Mouse (Mus musculus): ENCODE results near the gene Ktn1. TPM values are rescaled to one million over a fixed set of nuclear protein-coding genes. Genes with fewer than 3 reads are reported as not detected.

Gene Ktn1
- polyA plus RNA-seq, 1 experiment = 78.3 TPM

GRCm38 (mm10) chr14:47717916-47718606 lies 69.8 kb downstream of the Ktn1 start:
- TF ChIP-seq CTCF (IDR thresholded peaks at IDR 0.05; ENCODE audit: borderline replicate concordance, insufficient read depth, low read length) = no peak
- TF ChIP-seq POLR2A (IDR thresholded peaks at IDR 0.05; ENCODE audit: low read depth, low read length) = no peak
- Histone ChIP-seq H3K4me3 (ENCODE audit: insufficient read depth, low read length) (no peak overlapping the region), H3K4me1 (ENCODE audit: control insufficient read depth, insufficient read depth, low read length) (no peaks in the 10 kb centered on the region)

GRCm38 (mm10) chr14:47720023-47720422 lies 71.8 kb downstream of the Ktn1 start:
- H3K27ac ChIP-seq (ENCODE audit: insufficient read depth, low read length) = no peak overlapping the region
- no peak overlapping the region for H3K4me3 ChIP-seq (ENCODE audit: insufficient read depth, low read length)
- TF ChIP-seq CTCF (IDR thresholded peaks at IDR 0.05; ENCODE audit: borderline replicate concordance, insufficient read depth, low read length) = no peak
- no peaks in the 10 kb centered on the region for H3K4me1 ChIP-seq (ENCODE audit: control insufficient read depth, insufficient read depth, low read length)

More at GRCm38 (mm10) chr14:47717916-47718606, 69.8 kb downstream of the Ktn1 start:
- no peak overlapping the region for H3K27ac ChIP-seq (ENCODE audit: insufficient read depth, low read length)

GRCm38 (mm10) chr14:47723035-47723434 lies 74.8 kb downstream of the Ktn1 start:
- no peak overlapping the region for H3K4me3 ChIP-seq (ENCODE audit: insufficient read depth, low read length)
- H3K27ac ChIP-seq (ENCODE audit: insufficient read depth, low read length) = no peak overlapping the region
- no peak for TF ChIP-seq POLR2A (IDR thresholded peaks at IDR 0.05; ENCODE audit: low read depth, low read length)
- TF ChIP-seq CTCF (IDR thresholded peaks at IDR 0.05; ENCODE audit: borderline replicate concordance, insufficient read depth, low read length) = no peak
- H3K4me1 ChIP-seq (ENCODE audit: control insufficient read depth, insufficient read depth, low read length) = no peaks in the 10 kb centered on the region

GRCm38 (mm10) chr14:47728594-47728993 lies 80.3 kb downstream of the Ktn1 start:
- H3K27ac ChIP-seq (ENCODE audit: insufficient read depth, low read length) = no peak overlapping the region
- H3K4me1 ChIP-seq (ENCODE audit: control insufficient read depth, insufficient read depth, low read length) = no peaks in the 10 kb centered on the region
- TF ChIP-seq CTCF (IDR thresholded peaks at IDR 0.05; ENCODE audit: borderline replicate concordance, insufficient read depth, low read length) (no peak), POLR2A (IDR thresholded peaks at IDR 0.05; ENCODE audit: low read depth, low read length) (no peak)
- H3K4me3 ChIP-seq (ENCODE audit: insufficient read depth, low read length) = no peak overlapping the region

- no peak overlapping the region for H3K27ac ChIP-seq (ENCODE audit: insufficient read depth, low read length)
- no peak overlapping the region for H3K4me3 ChIP-seq (ENCODE audit: insufficient read depth, low read length)
- TF ChIP-seq POLR2A (IDR thresholded peaks at IDR 0.05; ENCODE audit: low read depth, low read length) = no peak
- no peak for TF ChIP-seq CTCF (IDR thresholded peaks at IDR 0.05; ENCODE audit: borderline replicate concordance, insufficient read depth, low read length)
- H3K4me1 ChIP-seq (ENCODE audit: control insufficient read depth, insufficient read depth, low read length) = no peaks in the 10 kb centered on the region
Observed at GRCm38 (mm10) chr14:47735354-47735753, 87.1 kb downstream of the Ktn1 start.

- H3K4me3 ChIP-seq (ENCODE audit: insufficient read depth, low read length) = no peak overlapping the region
- no peak for TF ChIP-seq POLR2A (IDR thresholded peaks at IDR 0.05; ENCODE audit: low read depth, low read length)
- no peak for TF ChIP-seq CTCF (IDR thresholded peaks at IDR 0.05; ENCODE audit: borderline replicate concordance, insufficient read depth, low read length)
- H3K4me1 ChIP-seq (ENCODE audit: control insufficient read depth, insufficient read depth, low read length) = no peaks in the 10 kb centered on the region
- H3K27ac ChIP-seq (ENCODE audit: insufficient read depth, low read length) = no peak overlapping the region
Observed at GRCm38 (mm10) chr14:47736471-47736870, 88.2 kb downstream of the Ktn1 start.

GRCm38 (mm10) chr14:47740316-47740996 lies 92.2 kb downstream of the Ktn1 start:
- Histone ChIP-seq H3K27ac (ENCODE audit: insufficient read depth, low read length) (no peak overlapping the region), H3K4me3 (ENCODE audit: insufficient read depth, low read length) (no peak overlapping the region), H3K4me1 (ENCODE audit: control insufficient read depth, insufficient read depth, low read length) (no peaks in the 10 kb centered on the region)
- no peak for TF ChIP-seq CTCF (IDR thresholded peaks at IDR 0.05; ENCODE audit: borderline replicate concordance, insufficient read depth, low read length)
- no peak for TF ChIP-seq POLR2A (IDR thresholded peaks at IDR 0.05; ENCODE audit: low read depth, low read length)

GRCm38 (mm10) chr14:47741046-47741445 lies 92.8 kb downstream of the Ktn1 start:
- Histone ChIP-seq H3K4me1 (ENCODE audit: control insufficient read depth, insufficient read depth, low read length) (no peaks in the 10 kb centered on the region), H3K27ac (ENCODE audit: insufficient read depth, low read length) (no peak overlapping the region), H3K4me3 (ENCODE audit: insufficient read depth, low read length) (no peak overlapping the region)
- TF ChIP-seq CTCF (IDR thresholded peaks at IDR 0.05; ENCODE audit: borderline replicate concordance, insufficient read depth, low read length) (no peak), POLR2A (IDR thresholded peaks at IDR 0.05; ENCODE audit: low read depth, low read length) (no peak)

- TF ChIP-seq POLR2A (IDR thresholded peaks at IDR 0.05; ENCODE audit: low read depth, low read length) = no peak
- 0 out of 2 replicates have a peak, but pooled peaks have one; percentile 13 for TF ChIP-seq CTCF (IDR thresholded peaks at IDR 0.05; ENCODE audit: borderline replicate concordance, insufficient read depth, low read length)
- no peak overlapping the region for H3K27ac ChIP-seq (ENCODE audit: insufficient read depth, low read length)
- no peaks in the 10 kb centered on the region for H3K4me1 ChIP-seq (ENCODE audit: control insufficient read depth, insufficient read depth, low read length)
- H3K4me3 ChIP-seq (ENCODE audit: insufficient read depth, low read length) = no peak overlapping the region
Observed at GRCm38 (mm10) chr14:47742674-47743073, 94.4 kb downstream of the Ktn1 start.

- TF ChIP-seq CTCF (IDR thresholded peaks at IDR 0.05; ENCODE audit: borderline replicate concordance, insufficient read depth, low read length) (no peak), POLR2A (IDR thresholded peaks at IDR 0.05; ENCODE audit: low read depth, low read length) (no peak)
- Histone ChIP-seq H3K27ac (ENCODE audit: insufficient read depth, low read length) (peak overlapping the region; percentile 16), H3K4me3 (ENCODE audit: insufficient read depth, low read length) (no peak overlapping the region), H3K4me1 (ENCODE audit: control insufficient read depth, insufficient read depth, low read length) (no peaks in the 10 kb centered on the region)
Observed at GRCm38 (mm10) chr14:47745086-47745485, 96.8 kb downstream of the Ktn1 start.

Measured in embryonic fibroblast, embryonic 13.5 days (primary cell).